Mouse (Mus musculus): Measurements from ENCODE around the gene Apba2. TPM values are rescaled to one million over a fixed set of nuclear protein-coding genes. Genes with fewer than 3 reads are reported as not detected.

Apba2 gene
- polyA plus RNA-seq, 1 experiment, result 188 TPM

- Histone ChIP-seq H3K4me3 (ENCODE audit: insufficient read depth, low read length) (no peak overlapping the region), H3K4me1 (ENCODE audit: control insufficient read depth, insufficient read depth, low read length) (peaks cover 15% of the 10 kb centered on the region), H3K27ac (ENCODE audit: insufficient read depth, low read length) (peak overlapping the region; percentile 68)
- no peak for TF ChIP-seq CTCF (IDR thresholded peaks at IDR 0.05; ENCODE audit: extremely low read depth, insufficient read depth, low read length)
- no peak for TF ChIP-seq POLR2A (IDR thresholded peaks at IDR 0.05; ENCODE audit: extremely low read depth, insufficient read depth, low read length)
Measured at GRCm38 (mm10) chr7:64725967-64726695, 224.6 kb downstream of the Apba2 start.

- no peak overlapping the region for H3K27ac ChIP-seq (ENCODE audit: insufficient read depth, low read length)
- H3K4me1 ChIP-seq (ENCODE audit: control insufficient read depth, insufficient read depth, low read length), result peaks cover 15% of the 10 kb centered on the region
- no peak overlapping the region for H3K4me3 ChIP-seq (ENCODE audit: insufficient read depth, low read length)
- TF ChIP-seq CTCF (IDR thresholded peaks at IDR 0.05; ENCODE audit: extremely low read depth, insufficient read depth, low read length), result no peak
- TF ChIP-seq POLR2A (IDR thresholded peaks at IDR 0.05; ENCODE audit: extremely low read depth, insufficient read depth, low read length), result no peak
Measured at GRCm38 (mm10) chr7:64728181-64728591, 226.7 kb downstream of the Apba2 start.

- no peak overlapping the region for H3K4me3 ChIP-seq (ENCODE audit: insufficient read depth, low read length)
- H3K27ac ChIP-seq (ENCODE audit: insufficient read depth, low read length), result no peak overlapping the region
- TF ChIP-seq POLR2A (IDR thresholded peaks at IDR 0.05; ENCODE audit: extremely low read depth, insufficient read depth, low read length), result no peak
- no peak for TF ChIP-seq CTCF (IDR thresholded peaks at IDR 0.05; ENCODE audit: extremely low read depth, insufficient read depth, low read length)
- peaks cover 15% of the 10 kb centered on the region for H3K4me1 ChIP-seq (ENCODE audit: control insufficient read depth, insufficient read depth, low read length)
Measured at GRCm38 (mm10) chr7:64728816-64729215, 227.3 kb downstream of the Apba2 start.

- TF ChIP-seq CTCF (IDR thresholded peaks at IDR 0.05; ENCODE audit: extremely low read depth, insufficient read depth, low read length) (peak; percentile 84), POLR2A (IDR thresholded peaks at IDR 0.05; ENCODE audit: extremely low read depth, insufficient read depth, low read length) (no peak)
Measured at GRCm38 (mm10) chr7:64729785-64730184, 228.3 kb downstream of the Apba2 start.

GRCm38 (mm10) chr7:64739131-64739530 is 237.6 kb downstream of the Apba2 start:
- Histone ChIP-seq H3K4me3 (ENCODE audit: insufficient read depth, low read length) (no peak overlapping the region), H3K4me1 (ENCODE audit: control insufficient read depth, insufficient read depth, low read length) (peaks cover 8% of the 10 kb centered on the region), H3K27ac (ENCODE audit: insufficient read depth, low read length) (no peak overlapping the region)
- TF ChIP-seq POLR2A (IDR thresholded peaks at IDR 0.05; ENCODE audit: extremely low read depth, insufficient read depth, low read length) (no peak), CTCF (IDR thresholded peaks at IDR 0.05; ENCODE audit: extremely low read depth, insufficient read depth, low read length) (no peak)

More at GRCm38 (mm10) chr7:64729785-64730184, 228.3 kb downstream of the Apba2 start:
- H3K4me1 ChIP-seq (ENCODE audit: control insufficient read depth, insufficient read depth, low read length), result peaks cover 14% of the 10 kb centered on the region
- no peak overlapping the region for H3K27ac ChIP-seq (ENCODE audit: insufficient read depth, low read length)
- no peak overlapping the region for H3K4me3 ChIP-seq (ENCODE audit: insufficient read depth, low read length)

- Histone ChIP-seq H3K4me3 (ENCODE audit: insufficient read depth, low read length) (no peak overlapping the region), H3K4me1 (ENCODE audit: control insufficient read depth, insufficient read depth, low read length) (peaks cover 10% of the 10 kb centered on the region), H3K27ac (ENCODE audit: insufficient read depth, low read length) (peak overlapping the region; percentile 61; the same call in 1 of the 2 replicates)
- TF ChIP-seq POLR2A (IDR thresholded peaks at IDR 0.05; ENCODE audit: extremely low read depth, insufficient read depth, low read length) (no peak), CTCF (IDR thresholded peaks at IDR 0.05; ENCODE audit: extremely low read depth, insufficient read depth, low read length) (peak; percentile 96)
Measured at GRCm38 (mm10) chr7:64741333-64742307, 240.1 kb downstream of the Apba2 start.

- H3K4me3 ChIP-seq (ENCODE audit: insufficient read depth, low read length), result no peak overlapping the region
- H3K4me1 ChIP-seq (ENCODE audit: control insufficient read depth, insufficient read depth, low read length), result peaks cover 10% of the 10 kb centered on the region
- peak overlapping the region; percentile 66 for H3K27ac ChIP-seq (ENCODE audit: insufficient read depth, low read length)
- TF ChIP-seq CTCF (IDR thresholded peaks at IDR 0.05; ENCODE audit: extremely low read depth, insufficient read depth, low read length), result no peak
- TF ChIP-seq POLR2A (IDR thresholded peaks at IDR 0.05; ENCODE audit: extremely low read depth, insufficient read depth, low read length), result no peak
Measured at GRCm38 (mm10) chr7:64743610-64744009, 242.1 kb downstream of the Apba2 start.

GRCm38 (mm10) chr7:64751465-64751864 is 250.0 kb downstream of the Apba2 start:
- peaks cover 4% of the 10 kb centered on the region for H3K4me1 ChIP-seq (ENCODE audit: control insufficient read depth, insufficient read depth, low read length)
- no peak overlapping the region for H3K4me3 ChIP-seq (ENCODE audit: insufficient read depth, low read length)
- 0 out of 2 replicates have a peak, but pooled peaks have one; percentile 28 for TF ChIP-seq POLR2A (IDR thresholded peaks at IDR 0.05; ENCODE audit: extremely low read depth, insufficient read depth, low read length)
- TF ChIP-seq CTCF (IDR thresholded peaks at IDR 0.05; ENCODE audit: extremely low read depth, insufficient read depth, low read length), result peak; percentile 87
- H3K27ac ChIP-seq (ENCODE audit: insufficient read depth, low read length), result no peak overlapping the region

- TF ChIP-seq CTCF (IDR thresholded peaks at IDR 0.05; ENCODE audit: extremely low read depth, insufficient read depth, low read length) (no peak), POLR2A (IDR thresholded peaks at IDR 0.05; ENCODE audit: extremely low read depth, insufficient read depth, low read length) (no peak)
- H3K4me1 ChIP-seq (ENCODE audit: control insufficient read depth, insufficient read depth, low read length), result peaks cover 4% of the 10 kb centered on the region
- H3K4me3 ChIP-seq (ENCODE audit: insufficient read depth, low read length), result no peak overlapping the region
- H3K27ac ChIP-seq (ENCODE audit: insufficient read depth, low read length), result no peak overlapping the region
Measured at GRCm38 (mm10) chr7:64752133-64752532, 250.6 kb downstream of the Apba2 start.
